Mouse (Mus musculus): ENCODE data around the gene C2cd4b. TPM values are rescaled to one million over a fixed set of nuclear protein-coding genes. Genes with fewer than 3 reads are reported as not detected.

The C2cd4b gene
- polyA plus RNA-seq, 1 experiment from 2014 or later, result 0.16 TPM

- H3K27me3 ChIP-seq (ENCODE audit: control insufficient read depth, insufficient read depth, low read depth, low read length), result no peaks in the 10 kb centered on the region
- no peak overlapping the region for H3K9ac ChIP-seq (ENCODE audit: low read length)
- H3K4me1 ChIP-seq (replicated peaks; ENCODE audit: control insufficient read depth, insufficient read depth, low read length), result no peaks in the 10 kb centered on the region
- no peaks in the 10 kb centered on the region for H3K36me3 ChIP-seq (ENCODE audit: control insufficient read depth, insufficient read depth, low read length)
- H3K9me3 ChIP-seq (ENCODE audit: control insufficient read depth, low read length), result no peaks in the 10 kb centered on the region
- WGBS, result 54% methylated on average over 6 of the region's 6 CpGs
- no peak for ATAC-seq (ENCODE audit: low read depth)
- H3K4me2 ChIP-seq (ENCODE audit: low read depth, low read length), result no peak overlapping the region
- H3K27ac ChIP-seq (ENCODE audit: low read length), result no peak overlapping the region
- H3K4me3 ChIP-seq (ENCODE audit: low read length), result no peak overlapping the region
These were observed 28.4 kb downstream of the C2cd4b start for GRCm38 (mm10) chr9:67787671-67788070.

- Histone ChIP-seq H3K27me3 (ENCODE audit: control insufficient read depth, insufficient read depth, low read depth, low read length) (no peaks in the 10 kb centered on the region), H3K4me2 (ENCODE audit: low read depth, low read length) (no peak overlapping the region), H3K9ac (ENCODE audit: low read length) (no peak overlapping the region), H3K36me3 (ENCODE audit: control insufficient read depth, insufficient read depth, low read length) (no peaks in the 10 kb centered on the region), H3K9me3 (ENCODE audit: control insufficient read depth, low read length) (no peaks in the 10 kb centered on the region), H3K27ac (ENCODE audit: low read length) (no peak overlapping the region), H3K4me1 (replicated peaks; ENCODE audit: control insufficient read depth, insufficient read depth, low read length) (peaks cover 6% of the 10 kb centered on the region), H3K4me3 (ENCODE audit: low read length) (no peak overlapping the region)
- 74% methylated on average over 5 of the region's 5 CpGs for WGBS
- no peak for ATAC-seq (ENCODE audit: low read depth)
These were observed 33.2 kb downstream of the C2cd4b start for GRCm38 (mm10) chr9:67792405-67792804.

DNA sequence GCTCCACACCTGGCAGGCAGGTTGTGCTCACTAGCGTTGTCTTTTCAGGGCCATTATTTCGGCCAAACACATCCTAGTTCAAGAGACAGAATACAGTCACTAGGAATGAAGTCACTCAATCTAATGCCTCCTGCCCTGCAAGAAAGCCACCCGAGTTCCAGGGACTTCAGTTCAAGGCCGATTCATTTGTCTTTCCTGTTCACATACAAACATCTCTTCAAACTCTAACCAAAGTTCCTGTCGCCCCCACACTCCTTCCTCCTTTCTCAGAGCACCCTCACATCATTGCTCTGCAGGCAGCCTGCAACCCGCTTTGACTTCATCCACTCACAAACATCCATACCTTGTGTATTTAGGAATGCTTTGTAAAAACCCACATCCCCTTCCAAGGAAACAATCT, 34.3 kb downstream of the C2cd4b start:
- Histone ChIP-seq H3K27me3 (ENCODE audit: control insufficient read depth, insufficient read depth, low read depth, low read length) (no peaks in the 10 kb centered on the region), H3K4me1 (replicated peaks; ENCODE audit: control insufficient read depth, insufficient read depth, low read length) (peaks cover 6% of the 10 kb centered on the region), H3K4me2 (ENCODE audit: low read depth, low read length) (no peak overlapping the region), H3K4me3 (ENCODE audit: low read length) (no peak overlapping the region), H3K36me3 (ENCODE audit: control insufficient read depth, insufficient read depth, low read length) (no peaks in the 10 kb centered on the region), H3K27ac (ENCODE audit: low read length) (no peak overlapping the region), H3K9me3 (ENCODE audit: control insufficient read depth, low read length) (no peaks in the 10 kb centered on the region), H3K9ac (ENCODE audit: low read length) (no peak overlapping the region)
- no peak for ATAC-seq (ENCODE audit: low read depth)
- 49% methylated on average over 6 of the region's 6 CpGs for WGBS

GRCm38 (mm10) chr9:67794216-67794615, 35.0 kb downstream of the C2cd4b start:
- no peak overlapping the region for H3K4me2 ChIP-seq (ENCODE audit: low read depth, low read length)
- WGBS, result 100% methylated on average over 1 of the region's 1 CpGs

DNA sequence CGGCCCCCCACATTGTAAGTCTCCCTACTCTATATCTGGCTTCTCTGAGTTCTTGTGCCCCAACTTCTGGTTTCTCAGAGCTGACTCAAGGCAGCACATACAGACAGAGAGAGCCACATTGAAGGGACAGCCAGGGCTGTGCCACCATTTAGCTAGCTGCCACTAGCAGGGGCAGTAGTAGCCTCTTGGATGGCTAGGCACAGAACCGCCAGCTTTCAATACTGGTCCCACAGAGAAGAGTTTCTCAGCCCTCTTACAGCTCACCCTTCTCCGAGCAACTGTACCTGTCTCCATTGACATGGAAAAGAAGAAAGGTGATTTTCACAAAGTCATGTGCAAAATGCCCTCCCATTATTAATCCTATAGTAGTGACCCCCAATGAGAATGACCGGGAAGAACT, 35.4 kb downstream of the C2cd4b start:
- 86% methylated on average over 4 of the region's 4 CpGs for WGBS
- Histone ChIP-seq H3K27ac (ENCODE audit: low read length) (no peak overlapping the region), H3K4me3 (ENCODE audit: low read length) (no peak overlapping the region), H3K4me2 (ENCODE audit: low read depth, low read length) (no peak overlapping the region), H3K9ac (ENCODE audit: low read length) (no peak overlapping the region), H3K4me1 (replicated peaks; ENCODE audit: control insufficient read depth, insufficient read depth, low read length) (peaks cover 6% of the 10 kb centered on the region), H3K27me3 (ENCODE audit: control insufficient read depth, insufficient read depth, low read depth, low read length) (no peaks in the 10 kb centered on the region), H3K36me3 (ENCODE audit: control insufficient read depth, insufficient read depth, low read length) (no peaks in the 10 kb centered on the region), H3K9me3 (ENCODE audit: control insufficient read depth, low read length) (no peaks in the 10 kb centered on the region)
- ATAC-seq (ENCODE audit: low read depth), result no peak

More at GRCm38 (mm10) chr9:67794216-67794615, 35.0 kb downstream of the C2cd4b start:
- peaks cover 6% of the 10 kb centered on the region for H3K4me1 ChIP-seq (replicated peaks; ENCODE audit: control insufficient read depth, insufficient read depth, low read length)
- no peaks in the 10 kb centered on the region for H3K36me3 ChIP-seq (ENCODE audit: control insufficient read depth, insufficient read depth, low read length)
- H3K27ac ChIP-seq (ENCODE audit: low read length), result no peak overlapping the region
- ATAC-seq (ENCODE audit: low read depth), result no peak
- H3K9ac ChIP-seq (ENCODE audit: low read length), result no peak overlapping the region
- no peaks in the 10 kb centered on the region for H3K9me3 ChIP-seq (ENCODE audit: control insufficient read depth, low read length)
- H3K4me3 ChIP-seq (ENCODE audit: low read length), result no peak overlapping the region
- H3K27me3 ChIP-seq (ENCODE audit: control insufficient read depth, insufficient read depth, low read depth, low read length), result no peaks in the 10 kb centered on the region

GRCm38 (mm10) chr9:67795205-67795675, 36.0 kb downstream of the C2cd4b start:
- Histone ChIP-seq H3K4me3 (ENCODE audit: low read length) (no peak overlapping the region), H3K9ac (ENCODE audit: low read length) (no peak overlapping the region), H3K27me3 (ENCODE audit: control insufficient read depth, insufficient read depth, low read depth, low read length) (no peaks in the 10 kb centered on the region), H3K9me3 (ENCODE audit: control insufficient read depth, low read length) (no peaks in the 10 kb centered on the region), H3K4me2 (ENCODE audit: low read depth, low read length) (no peak overlapping the region), H3K4me1 (replicated peaks; ENCODE audit: control insufficient read depth, insufficient read depth, low read length) (peaks cover 6% of the 10 kb centered on the region), H3K36me3 (ENCODE audit: control insufficient read depth, insufficient read depth, low read length) (no peaks in the 10 kb centered on the region), H3K27ac (ENCODE audit: low read length) (no peak overlapping the region)
- 56% methylated on average over 14 of the region's 14 CpGs for WGBS
- no peak for ATAC-seq (ENCODE audit: low read depth)

DNA sequence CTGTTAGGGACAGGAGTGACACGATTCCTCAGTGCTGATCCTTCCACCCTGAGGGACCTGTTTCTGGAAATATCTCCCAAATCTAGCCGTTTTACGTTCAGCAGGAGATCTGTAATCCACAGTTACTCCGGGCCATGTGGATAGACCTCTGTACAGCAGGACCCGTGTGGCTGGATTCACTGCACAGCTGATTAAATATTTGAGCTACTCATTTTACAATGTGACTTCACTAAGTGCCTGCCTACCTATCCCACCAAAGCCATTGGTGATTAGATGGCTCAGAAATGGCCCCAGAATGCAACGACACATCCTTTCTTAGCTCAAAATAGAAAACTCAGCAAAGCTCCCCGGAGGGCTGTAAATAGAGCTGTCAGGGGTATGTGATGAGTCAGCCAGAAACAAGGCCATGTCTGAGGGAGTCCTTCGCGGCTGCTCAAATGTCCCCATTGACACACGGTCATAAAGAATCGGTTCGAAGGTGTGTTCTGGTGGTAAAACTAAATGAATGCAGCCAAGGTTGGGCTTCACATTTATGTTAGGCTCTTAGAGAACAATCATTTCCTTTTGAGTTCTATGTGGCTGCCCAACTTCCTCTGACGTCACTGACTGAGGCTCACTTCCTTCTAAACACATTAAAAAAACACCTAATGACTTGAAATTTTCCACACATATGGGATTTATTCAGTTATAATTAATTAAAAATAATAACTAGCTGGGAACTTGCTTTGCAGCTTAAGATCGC, 40.0 kb downstream of the C2cd4b start:
- no peak overlapping the region for H3K27ac ChIP-seq (ENCODE audit: low read length)
- no peak overlapping the region for H3K9ac ChIP-seq (ENCODE audit: low read length)
- no peaks in the 10 kb centered on the region for H3K27me3 ChIP-seq (ENCODE audit: control insufficient read depth, insufficient read depth, low read depth, low read length)
- no peak overlapping the region for H3K4me2 ChIP-seq (ENCODE audit: low read depth, low read length)
- 45% methylated on average over 14 of the region's 14 CpGs for WGBS
- ATAC-seq (ENCODE audit: low read depth), result no peak
- H3K36me3 ChIP-seq (ENCODE audit: control insufficient read depth, insufficient read depth, low read length), result no peaks in the 10 kb centered on the region
- H3K4me3 ChIP-seq (ENCODE audit: low read length), result no peak overlapping the region
- H3K9me3 ChIP-seq (ENCODE audit: control insufficient read depth, low read length), result no peaks in the 10 kb centered on the region
- H3K4me1 ChIP-seq (replicated peaks; ENCODE audit: control insufficient read depth, insufficient read depth, low read length), result peaks cover 6% of the 10 kb centered on the region

DNA sequence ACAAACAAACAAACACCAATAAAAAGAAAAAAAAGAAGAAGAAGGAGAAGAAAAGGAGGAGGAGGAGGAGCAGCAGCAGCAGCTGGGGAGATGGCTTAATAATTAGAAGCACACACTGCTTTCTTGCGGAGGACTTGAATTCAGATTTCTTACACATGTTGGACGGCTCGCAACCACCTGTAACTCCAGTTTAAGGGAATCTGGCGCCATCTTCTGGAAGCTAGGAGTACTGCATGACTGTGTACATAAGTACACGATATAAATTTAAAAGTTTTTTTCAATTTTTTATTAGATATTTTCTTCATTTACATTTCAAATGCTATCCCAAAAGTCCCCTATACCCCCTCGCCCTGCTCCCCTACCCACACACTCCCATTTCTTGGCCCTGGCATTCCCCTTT, 43.0 kb downstream of the C2cd4b start:
- Histone ChIP-seq H3K4me1 (replicated peaks; ENCODE audit: control insufficient read depth, insufficient read depth, low read length) (no peaks in the 10 kb centered on the region), H3K4me3 (ENCODE audit: low read length) (no peak overlapping the region), H3K9me3 (ENCODE audit: control insufficient read depth, low read length) (no peaks in the 10 kb centered on the region), H3K9ac (ENCODE audit: low read length) (no peak overlapping the region), H3K4me2 (ENCODE audit: low read depth, low read length) (no peak overlapping the region), H3K27ac (ENCODE audit: low read length) (no peak overlapping the region), H3K27me3 (ENCODE audit: control insufficient read depth, insufficient read depth, low read depth, low read length) (no peaks in the 10 kb centered on the region), H3K36me3 (ENCODE audit: control insufficient read depth, insufficient read depth, low read length) (no peaks in the 10 kb centered on the region)
- 35% methylated on average over 6 of the region's 6 CpGs for WGBS
- no peak for ATAC-seq (ENCODE audit: low read depth)

GRCm38 (mm10) chr9:67807000-67807399, 47.8 kb downstream of the C2cd4b start:
- WGBS, result 29% methylated on average over 5 of the region's 5 CpGs
- Histone ChIP-seq H3K9ac (ENCODE audit: low read length) (no peak overlapping the region), H3K4me1 (replicated peaks; ENCODE audit: control insufficient read depth, insufficient read depth, low read length) (no peaks in the 10 kb centered on the region), H3K9me3 (ENCODE audit: control insufficient read depth, low read length) (no peaks in the 10 kb centered on the region), H3K27ac (ENCODE audit: low read length) (no peak overlapping the region), H3K4me3 (ENCODE audit: low read length) (no peak overlapping the region), H3K27me3 (ENCODE audit: control insufficient read depth, insufficient read depth, low read depth, low read length) (no peaks in the 10 kb centered on the region), H3K4me2 (ENCODE audit: low read depth, low read length) (no peak overlapping the region), H3K36me3 (ENCODE audit: control insufficient read depth, insufficient read depth, low read length) (no peaks in the 10 kb centered on the region)
- no peak for ATAC-seq (ENCODE audit: low read depth)

All from lung, embryonic 16.5 days (tissue).